Mouse (Mus musculus) stomach, postnatal 0 days (tissue): ENCODE results near the gene Klhl35. TPM values are rescaled to one million over a fixed set of nuclear protein-coding genes. Genes with fewer than 3 reads are reported as not detected.
"Not testable (repeated sequence)": the region's sequence is repeated elsewhere in the genome, so short reads cannot be mapped to it uniquely, and the experiment has no call there.

ENCODE experiments used
- ATAC-seq: fragments of 200-750 bp; cut with Nextera tagmentation; 2 replicates; pipeline ENCODE4 v1.8.0; 2017; ENCODE audit not compliant: low FRiP score, low TSS enrichment
- DNase-seq: peaks from one replicate; pipeline ENCODE4 v3.0.0-alpha.2; 2016; ENCODE audit warnings: low spot score
- H3K27ac ChIP-seq: fragments of 300-500 bp; sonication (generic); replicated peaks from 2 replicates; pipeline ENCODE4 v1.5.1; 2014; ENCODE audit warnings: mild to moderate bottlenecking, control low read depth
- H3K27me3 ChIP-seq: fragments of 300-500 bp; sonication (generic); 2 replicates; pipeline ENCODE4 v1.6.1; 2014; ENCODE audit warnings: low read length; ENCODE audit not compliant: control insufficient read depth, insufficient read depth
- H3K36me3 ChIP-seq: fragments of 300-500 bp; sonication (generic); 2 replicates; pipeline ENCODE4 v1.6.1; 2014; ENCODE audit warnings: low read length, mixed read lengths; ENCODE audit not compliant: control insufficient read depth, insufficient read depth
- H3K4me1 ChIP-seq: fragments of 300-500 bp; sonication (generic); replicated peaks from 2 replicates; pipeline ENCODE4 v1.6.1; 2014; ENCODE audit warnings: antibody characterized with exemption; ENCODE audit not compliant: control insufficient read depth, insufficient read depth
- H3K4me2 ChIP-seq: fragments of 300-500 bp; sonication (generic); replicated peaks from 2 replicates; pipeline ENCODE4 v1.6.1; 2014; ENCODE audit warnings: low read depth, mild to moderate bottlenecking, control low read depth, moderate library complexity
- H3K4me3 ChIP-seq: fragments of 300-500 bp; sonication (generic); 2 replicates; pipeline ENCODE4 v1.5.1; 2014; ENCODE audit warnings: low read depth, low read length, control low read depth
- H3K9ac ChIP-seq: fragments of 300-500 bp; sonication (generic); 2 replicates; pipeline ENCODE4 v1.6.1; 2014; ENCODE audit warnings: mild to moderate bottlenecking, low read length, control low read depth, mixed read lengths
- H3K9me3 ChIP-seq: fragments of 300-500 bp; sonication (generic); 2 replicates; pipeline ENCODE4 v1.6.1; 2016; ENCODE audit warnings: low read length; ENCODE audit not compliant: control insufficient read depth
- CTCF ChIP-seq: IDR thresholded peaks from 2 replicates; pipeline ENCODE4 v1.5.1; 2016; ENCODE audit warnings: antibody characterized with exemption, low read depth, mild to moderate bottlenecking, moderate library complexity
- EP300 ChIP-seq: optimal IDR thresholded peaks from 2 replicates; pipeline ENCODE3; 2016; ENCODE audit warnings: antibody characterized with exemption
- WGBS: fragments of 180-500 bp; shearing (Covaris S2); extraction: QIAGEN DNeasy Blood & Tissue Kit; methylation state at CpG from one replicate; pipeline ENCODE4 v1.1.7; 2014; 5-methylcytosine and 5-hydroxymethylcytosine counted together
- polyA plus RNA-seq: library from polyadenylated mRNA; unstranded; fragments of >200 nt; fragmentation: Nextera tagmentation; extraction: Ambion mirVana; gene quantifications from 2 replicates; pipeline ENCODE4 v1.2.1, GENCODE M21; 2015

Gene Klhl35
- polyA plus RNA-seq, 1 experiment from 2014 or later, result 0.97 TPM

- DNase-seq, result no peak
- Histone ChIP-seq H3K27ac (no peak overlapping the region), H3K4me3 (no peak overlapping the region), H3K4me2 (no peak overlapping the region), H3K27me3 (no peaks in the 10 kb centered on the region), H3K9me3 (no peaks in the 10 kb centered on the region), H3K36me3 (peaks cover 13% of the 10 kb centered on the region), H3K9ac (no peak overlapping the region), H3K4me1 (peaks cover 9% of the 10 kb centered on the region)
- TF ChIP-seq CTCF, result no peak
- no peak for TF ChIP-seq EP300
- no peak for ATAC-seq
- 74% methylated on average over 1 of the region's 1 CpGs for WGBS
Observed at GRCm38 (mm10) chr7:99484679-99485078, 18.9 kb downstream of the Klhl35 start.

- Histone ChIP-seq H3K4me2 (no peak overlapping the region), H3K27me3 (no peaks in the 10 kb centered on the region), H3K4me1 (no peaks in the 10 kb centered on the region), H3K9ac (no peak overlapping the region), H3K9me3 (no peaks in the 10 kb centered on the region), H3K27ac (no peak overlapping the region), H3K4me3 (no peak overlapping the region), H3K36me3 (no peaks in the 10 kb centered on the region)
- ATAC-seq (no peak), DNase-seq (no peak)
- 44% methylated on average over 5 of the region's 5 CpGs for WGBS
- TF ChIP-seq EP300 (no peak), CTCF (no peak)
Observed at GRCm38 (mm10) chr7:99489708-99490107, 23.9 kb downstream of the Klhl35 start.

GRCm38 (mm10) chr7:99499128-99499527 lies 33.3 kb downstream of the Klhl35 start:
- Histone ChIP-seq H3K4me3 (no peak overlapping the region), H3K4me1 (no peaks in the 10 kb centered on the region), H3K9me3 (no peaks in the 10 kb centered on the region), H3K36me3 (no peaks in the 10 kb centered on the region), H3K9ac (no peak overlapping the region), H3K27me3 (no peaks in the 10 kb centered on the region), H3K4me2 (no peak overlapping the region), H3K27ac (no peak overlapping the region)
- DNase-seq (no peak), ATAC-seq (no peak)
- 62% methylated on average over 1 of the region's 1 CpGs for WGBS
- TF ChIP-seq EP300 (no peak), CTCF (no peak)

- TF ChIP-seq CTCF (peak; percentile 99), EP300 (no peak)
- no peak overlapping the region for H3K4me2 ChIP-seq
- WGBS, result 8% methylated on average over 8 of the region's 8 CpGs
Observed at GRCm38 (mm10) chr7:99500201-99500600, 34.4 kb downstream of the Klhl35 start.

GRCm38 (mm10) chr7:99500655-99501054 lies 34.9 kb downstream of the Klhl35 start:
- Histone ChIP-seq H3K4me1 (no peaks in the 10 kb centered on the region), H3K9me3 (no peaks in the 10 kb centered on the region), H3K9ac (no peak overlapping the region), H3K27ac (no peak overlapping the region), H3K4me2 (no peak overlapping the region), H3K27me3 (no peaks in the 10 kb centered on the region), H3K36me3 (no peaks in the 10 kb centered on the region), H3K4me3 (no peak overlapping the region)
- 30% methylated on average over 5 of the region's 5 CpGs for WGBS
- DNase-seq (no peak), ATAC-seq (no peak)
- no peak for TF ChIP-seq EP300

More at GRCm38 (mm10) chr7:99500201-99500600, 34.4 kb downstream of the Klhl35 start:
- Histone ChIP-seq H3K4me3 (no peak overlapping the region), H3K27ac (no peak overlapping the region), H3K4me1 (no peaks in the 10 kb centered on the region), H3K27me3 (no peaks in the 10 kb centered on the region), H3K9me3 (no peaks in the 10 kb centered on the region), H3K9ac (no peak overlapping the region), H3K36me3 (no peaks in the 10 kb centered on the region)
- ATAC-seq (peak; percentile 76), DNase-seq (peak; percentile 85)

- TF ChIP-seq EP300, result no peak
- TF ChIP-seq CTCF, result no peak
- no peaks in the 10 kb centered on the region for H3K9me3 ChIP-seq
- no peak overlapping the region for H3K9ac ChIP-seq
- no peaks in the 10 kb centered on the region for H3K36me3 ChIP-seq
- ATAC-seq (no peak), DNase-seq (no peak)
- 49% methylated on average over 1 of the region's 1 CpGs for WGBS
- no peak overlapping the region for H3K27ac ChIP-seq
- H3K4me3 ChIP-seq, result no peak overlapping the region
- H3K4me2 ChIP-seq, result no peak overlapping the region
- H3K4me1 ChIP-seq, result no peaks in the 10 kb centered on the region
- no peaks in the 10 kb centered on the region for H3K27me3 ChIP-seq
Observed at GRCm38 (mm10) chr7:99501148-99501547, 35.3 kb downstream of the Klhl35 start.

- TF ChIP-seq EP300, result no peak
- TF ChIP-seq CTCF, result no peak
Observed at GRCm38 (mm10) chr7:99504556-99504955, 38.8 kb downstream of the Klhl35 start.

GRCm38 (mm10) chr7:99508187-99508586 lies 42.4 kb downstream of the Klhl35 start:
- H3K27ac ChIP-seq, ATAC-seq, H3K27me3 ChIP-seq, H3K4me2 ChIP-seq, H3K36me3 ChIP-seq, H3K9me3 ChIP-seq, H3K4me3 ChIP-seq, H3K9ac ChIP-seq, H3K4me1 ChIP-seq, DNase-seq: not testable (repeated sequence)
- WGBS, result 12% methylated on average over 2 of the region's 2 CpGs

More at GRCm38 (mm10) chr7:99504556-99504955, 38.8 kb downstream of the Klhl35 start:
- DNase-seq (no peak), ATAC-seq (no peak)
- H3K4me3 ChIP-seq, result no peak overlapping the region
- H3K27ac ChIP-seq, result no peak overlapping the region
- 0 out of 2 replicates have a peak, but pooled peaks cover 3% of the 10 kb centered on the region for H3K9me3 ChIP-seq
- H3K36me3 ChIP-seq, result no peaks in the 10 kb centered on the region
- no peak overlapping the region for H3K9ac ChIP-seq
- no peaks in the 10 kb centered on the region for H3K4me1 ChIP-seq
- no peak overlapping the region for H3K4me2 ChIP-seq
- H3K27me3 ChIP-seq, result no peaks in the 10 kb centered on the region
